Mouse (Mus musculus) liver, adult (tissue): Measurements from ENCODE around the gene Rflna.

ENCODE experiments used
- GATA4 ChIP-seq: IDR thresholded peaks from 2 replicates; pipeline ENCODE4 v1.6.1; 2014; ENCODE audit warnings: mild to moderate bottlenecking, low read length; ENCODE audit not compliant: insufficient replicate concordance

Gene Rflna

DNA sequence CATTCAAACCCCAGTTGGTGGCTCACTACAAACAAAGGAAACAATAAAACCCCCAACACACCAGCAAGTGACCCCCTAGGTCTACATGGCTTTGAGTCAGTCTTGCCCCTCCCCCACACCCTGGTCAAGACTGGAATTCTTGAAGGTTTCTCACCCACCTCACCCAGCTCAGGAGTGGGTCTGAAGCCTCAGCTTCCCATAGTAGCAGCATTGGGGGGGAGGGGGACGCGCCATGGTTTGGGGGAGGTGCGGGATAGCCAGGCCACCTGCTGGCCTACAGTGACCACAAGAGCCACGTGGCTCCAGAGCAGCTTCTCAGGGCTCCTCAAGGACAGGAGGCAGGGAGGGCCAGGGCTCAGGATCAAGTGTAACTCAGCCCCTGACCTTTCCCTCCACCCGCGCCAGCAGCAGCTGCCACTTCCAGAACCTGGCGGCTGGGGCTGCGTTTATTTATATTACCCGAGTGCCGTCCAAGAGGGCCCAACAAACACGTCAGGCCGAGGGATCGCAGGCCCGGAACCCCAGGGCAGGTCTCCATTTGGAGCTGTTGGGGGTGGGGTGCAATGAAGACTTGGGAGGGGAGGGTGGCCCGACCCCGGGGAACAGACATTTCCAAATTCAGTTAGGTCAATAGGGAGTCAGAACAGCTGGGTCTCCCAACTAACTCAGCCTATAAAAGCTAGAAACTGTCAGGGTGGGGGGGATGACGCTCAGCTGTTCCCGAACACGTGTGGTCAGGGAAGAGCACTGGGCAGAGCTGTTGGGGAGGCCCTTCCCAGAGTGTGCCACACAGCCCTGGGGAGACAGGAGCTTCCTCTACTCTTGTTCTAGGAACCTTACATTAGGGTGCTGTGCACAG is 53.9 kb downstream of the Rflna start:
- TF ChIP-seq GATA4 = no peak

DNA sequence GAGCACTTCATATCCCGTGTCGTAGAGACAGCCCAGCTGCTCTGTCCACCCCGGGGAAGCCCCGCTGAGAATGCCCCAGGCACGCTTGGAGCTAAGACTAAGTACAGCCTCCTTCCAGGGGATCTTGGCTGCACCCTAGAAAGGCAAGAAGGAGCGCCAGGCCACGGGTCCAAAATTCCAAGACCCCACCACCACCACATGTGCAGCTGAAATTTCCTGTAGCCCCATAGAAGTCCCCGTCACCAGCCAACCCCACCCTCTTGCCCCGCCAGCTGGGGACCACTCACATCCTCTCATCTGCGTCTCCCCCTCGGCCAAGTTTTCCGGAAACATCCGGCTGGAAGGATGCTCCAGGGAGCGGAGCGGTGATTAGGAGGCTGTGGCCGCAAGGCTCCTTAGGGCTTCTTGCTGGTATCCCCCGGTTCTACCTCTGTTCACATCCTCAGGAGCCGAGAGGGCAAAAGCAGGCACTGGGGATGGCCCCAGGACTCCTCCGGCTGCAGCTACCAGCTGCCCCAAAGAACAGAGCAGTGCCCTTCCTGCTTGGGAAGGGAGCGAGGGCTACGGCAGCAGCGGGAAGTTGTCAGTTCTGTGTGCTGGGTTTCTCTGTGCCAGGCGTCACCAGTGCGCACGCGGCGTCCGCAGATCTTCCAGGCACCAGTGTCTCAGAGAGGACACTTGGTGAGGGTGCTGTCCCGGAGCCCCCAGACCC is 54.7 kb downstream of the Rflna start:
- TF ChIP-seq GATA4 = no peak

DNA sequence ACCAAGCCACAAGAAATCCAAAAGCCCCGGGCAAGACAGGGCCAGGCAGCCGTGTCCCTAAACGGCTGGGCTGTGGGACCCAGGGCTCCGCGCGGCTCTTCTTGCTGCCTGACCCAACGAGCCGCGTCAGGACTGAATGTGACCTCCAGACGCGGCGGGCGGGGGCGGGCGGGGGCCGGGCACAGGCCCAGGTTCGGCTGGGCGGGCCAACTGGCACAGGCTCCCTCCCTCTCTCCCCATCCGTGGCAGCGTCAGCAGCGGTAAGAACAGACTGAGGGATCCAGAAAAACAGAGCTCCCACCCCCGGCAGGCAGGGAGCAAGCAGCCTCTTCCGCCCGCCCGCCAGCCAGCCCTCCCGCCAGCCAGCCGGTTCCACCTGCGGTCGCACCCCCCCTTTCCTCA is 55.2 kb downstream of the Rflna start:
- no peak for TF ChIP-seq GATA4
